Mouse (Mus musculus): Measurements from ENCODE around the gene Il23a. TPM values are rescaled to one million over a fixed set of nuclear protein-coding genes. Genes with fewer than 3 reads are reported as not detected.

Gene Il23a
- polyA plus RNA-seq (2015; fragmentation: Illumina TruSeq; extraction: RNeasy Lipid Tissue Mini Kit (QIAGEN cat#74804); ENCODE audit: insufficient read depth, low replicate concordance): not detected

GRCm38 (mm10) chr10:128298702-128299171 lies at the start of gene Il23a:
Gene Il23a (minus strand): TSS chr10:128298752.

DNA sequence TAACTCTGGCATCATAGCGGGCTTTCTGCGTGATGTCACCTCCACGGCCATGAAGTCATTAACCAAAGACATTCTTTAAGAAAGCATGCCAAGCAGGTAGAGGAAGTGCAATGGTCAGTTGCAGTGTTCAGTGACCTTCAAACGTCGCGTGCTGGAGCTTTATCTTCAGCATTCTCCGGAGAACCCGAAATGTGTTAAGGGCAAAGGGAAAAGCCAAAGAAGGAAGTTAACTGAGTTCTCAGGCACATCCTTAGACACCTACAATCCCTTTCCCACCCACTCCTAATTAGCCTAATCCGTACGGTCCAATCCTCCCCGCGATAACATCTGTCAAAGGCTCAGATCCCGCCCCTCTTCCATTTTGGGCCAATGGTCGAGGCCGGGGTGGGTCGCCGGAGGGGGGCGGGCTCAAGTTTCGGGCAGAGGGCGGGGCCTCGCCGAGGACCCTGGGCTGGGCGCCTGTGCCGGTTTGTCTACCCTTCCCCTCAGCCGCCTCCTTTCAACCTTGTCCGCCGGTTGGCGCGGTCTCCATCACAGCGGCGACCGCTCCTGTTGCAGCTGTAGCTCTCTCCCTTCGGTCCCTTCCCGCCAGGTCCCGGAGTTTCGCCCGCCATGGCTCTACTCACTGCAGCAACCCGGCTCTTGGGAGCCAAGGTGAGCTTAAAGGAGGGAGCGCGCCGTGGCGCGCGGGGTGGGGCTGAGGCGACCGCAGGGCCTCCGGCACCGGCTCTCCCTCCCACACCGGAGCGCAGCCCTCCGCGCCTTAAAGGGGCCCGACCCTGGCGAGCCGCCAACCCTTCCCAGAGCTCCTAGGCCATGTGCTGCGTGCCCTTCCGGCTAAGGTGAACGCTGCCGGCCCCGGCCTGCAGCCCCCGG lies 39.0 kb upstream of the Il23a start, which contains the start of gene Cs:
Cs (plus strand) TSS at position 429 of the 876 bp plus-strand sequence.

DNA sequence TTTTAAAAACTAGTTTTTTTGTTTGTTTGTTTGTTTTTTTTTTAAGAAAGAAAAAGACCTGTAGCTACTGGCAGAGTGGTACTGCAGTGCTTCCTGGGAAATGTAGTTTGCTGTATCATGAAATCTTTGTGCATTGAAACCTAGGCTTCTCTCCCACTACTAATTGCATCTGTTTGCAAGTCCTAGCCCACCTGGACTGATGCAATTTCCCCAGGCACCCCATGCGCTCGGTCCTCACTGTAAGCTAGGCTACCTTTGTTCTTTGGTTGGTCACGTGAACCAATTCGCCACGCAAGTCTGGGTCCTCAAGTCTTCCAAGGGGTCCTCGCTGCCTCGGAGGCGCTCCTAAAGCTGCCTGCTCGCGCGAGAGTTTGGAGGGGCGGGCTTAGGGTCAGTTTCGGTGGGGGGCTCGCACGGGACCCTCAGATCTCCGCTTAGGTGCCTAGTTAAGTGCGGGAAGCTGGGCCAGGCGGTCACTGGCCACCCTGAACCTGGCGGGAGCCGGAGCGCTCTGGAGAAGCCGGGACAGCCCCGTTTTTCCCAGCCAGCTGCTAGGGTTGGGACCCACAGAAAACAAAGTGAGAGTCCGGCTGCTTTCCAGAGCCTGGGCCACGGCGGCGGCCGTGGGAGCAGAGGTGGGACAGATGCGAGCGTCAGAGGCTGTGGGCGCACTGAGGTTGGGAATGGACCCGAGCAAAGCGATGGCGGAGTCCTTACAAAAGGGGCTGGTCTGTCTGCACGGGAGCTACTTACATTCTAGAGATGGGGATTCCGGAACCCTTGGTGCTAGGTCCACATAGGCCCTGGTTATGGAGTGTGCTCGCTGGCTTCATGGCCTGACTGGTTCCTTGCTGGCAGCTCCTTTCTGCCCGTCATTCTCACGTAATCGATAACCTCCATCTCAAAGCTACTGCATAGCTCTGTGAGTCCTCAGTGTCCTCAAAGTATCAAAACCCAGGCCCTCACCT lies 23.9 kb upstream of the Il23a start, which contains the start of gene Cnpy2:
Cnpy2 (plus strand) TSS at position 319 of the 968 bp plus-strand sequence.

GRCm38 (mm10) chr10:128303126-128304021 lies 4.8 kb upstream of the Il23a start, which contains the start of gene Pan2:
Gene Pan2 (plus strand): TSS chr10:128303335.

DNA sequence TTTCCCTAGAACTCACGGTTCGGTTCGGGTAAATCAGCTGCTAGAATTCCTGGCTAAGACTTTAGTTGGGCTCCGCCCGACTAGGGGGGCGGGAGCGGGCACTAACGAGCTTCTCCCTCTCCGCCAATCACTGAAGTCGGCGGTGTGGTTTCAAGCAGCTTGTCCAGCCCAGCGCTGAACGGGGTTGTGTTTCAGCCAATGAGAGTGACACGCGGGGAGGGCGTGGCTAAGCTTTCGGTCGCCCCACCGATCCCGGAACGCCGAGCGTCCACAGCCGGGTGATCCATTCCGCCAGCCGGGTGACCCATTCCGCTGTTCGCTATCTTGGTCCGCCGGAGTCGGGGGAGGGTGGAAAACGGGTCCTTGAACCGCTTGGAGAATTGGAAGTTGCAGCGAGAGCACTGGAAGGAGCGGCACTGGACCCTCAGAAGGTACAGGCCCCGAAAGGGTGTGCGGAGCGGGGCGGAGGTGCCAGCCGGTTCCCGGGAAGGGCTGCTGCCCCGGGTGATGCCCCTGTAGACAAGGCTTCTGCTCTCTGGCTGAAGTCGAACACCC lies 28.2 kb downstream of the Il23a start, which contains the start of gene Stat2:
Stat2 (plus strand) TSS at position 273 of the 555 bp plus-strand sequence.

DNA sequence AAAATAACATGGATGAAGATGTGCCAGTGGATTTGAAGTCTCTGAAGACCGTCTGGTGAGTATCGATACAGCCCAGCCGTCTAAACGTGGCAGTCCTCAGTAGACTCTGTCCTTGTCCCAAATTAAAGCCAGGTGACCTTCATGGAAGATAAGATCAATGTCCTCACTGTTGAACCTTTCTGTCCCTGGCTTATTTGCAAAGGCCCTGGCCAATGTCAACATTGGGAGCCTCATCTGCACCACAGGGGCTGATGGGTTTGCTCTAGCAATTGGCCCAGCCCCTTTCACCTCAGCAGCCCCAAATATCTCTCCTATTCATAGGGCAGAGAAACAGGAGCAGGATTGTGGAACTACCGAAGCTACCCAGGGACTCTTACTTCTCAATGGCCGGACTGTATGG lies 30.2 kb downstream of the Il23a start, which contains the start of gene Apof:
Apof (plus strand) TSS at position 301 of the 400 bp plus-strand sequence.

GRCm38 (mm10) chr10:128253677-128254255 lies 44.8 kb downstream of the Il23a start, which contains the start of gene Apon:
Gene Apon (plus strand): TSS chr10:128254096.

Other genes starting within 250 kb of the Il23a start
- gene Ptges3, start 239.8 kb downstream of the Il23a start, polyA plus RNA-seq (2015; fragmentation: Illumina TruSeq; extraction: RNeasy Lipid Tissue Mini Kit (QIAGEN cat#74804); ENCODE audit: insufficient read depth, low replicate concordance): 192 TPM
- 584 TPM for gene Atp5b, start 215.5 kb downstream of the Il23a start, polyA plus RNA-seq (2015; fragmentation: Illumina TruSeq; extraction: RNeasy Lipid Tissue Mini Kit (QIAGEN cat#74804); ENCODE audit: insufficient read depth, low replicate concordance)
- gene Baz2a, start 207.2 kb downstream of the Il23a start, polyA plus RNA-seq (2015; fragmentation: Illumina TruSeq; extraction: RNeasy Lipid Tissue Mini Kit (QIAGEN cat#74804); ENCODE audit: insufficient read depth, low replicate concordance): 77.3 TPM
- gene Rbms2, start 118.5 kb downstream of the Il23a start, polyA plus RNA-seq (2015; fragmentation: Illumina TruSeq; extraction: RNeasy Lipid Tissue Mini Kit (QIAGEN cat#74804); ENCODE audit: insufficient read depth, low replicate concordance): 28.3 TPM
- gene Gls2, start 104.3 kb downstream of the Il23a start, polyA plus RNA-seq (2015; fragmentation: Illumina TruSeq; extraction: RNeasy Lipid Tissue Mini Kit (QIAGEN cat#74804); ENCODE audit: insufficient read depth, low replicate concordance): 1.1 TPM
- 13.4 TPM for gene Spryd4, start 86.9 kb downstream of the Il23a start, polyA plus RNA-seq (2015; fragmentation: Illumina TruSeq; extraction: RNeasy Lipid Tissue Mini Kit (QIAGEN cat#74804); ENCODE audit: insufficient read depth, low replicate concordance)
- gene Mip, start 72.9 kb downstream of the Il23a start, polyA plus RNA-seq (2015; fragmentation: Illumina TruSeq; extraction: RNeasy Lipid Tissue Mini Kit (QIAGEN cat#74804); ENCODE audit: insufficient read depth, low replicate concordance): not detected
- gene Timeless, start 66.7 kb downstream of the Il23a start, polyA plus RNA-seq (2015; fragmentation: Illumina TruSeq; extraction: RNeasy Lipid Tissue Mini Kit (QIAGEN cat#74804); ENCODE audit: insufficient read depth, low replicate concordance): 14.1 TPM
- gene Apon, start 44.7 kb downstream of the Il23a start, polyA plus RNA-seq (2015; fragmentation: Illumina TruSeq; extraction: RNeasy Lipid Tissue Mini Kit (QIAGEN cat#74804); ENCODE audit: insufficient read depth, low replicate concordance): 0.28 TPM
- 1.3 TPM for gene Apof, start 30.1 kb downstream of the Il23a start, polyA plus RNA-seq (2015; fragmentation: Illumina TruSeq; extraction: RNeasy Lipid Tissue Mini Kit (QIAGEN cat#74804); ENCODE audit: insufficient read depth, low replicate concordance)
- gene Stat2, start 28.2 kb downstream of the Il23a start, polyA plus RNA-seq (2015; fragmentation: Illumina TruSeq; extraction: RNeasy Lipid Tissue Mini Kit (QIAGEN cat#74804); ENCODE audit: insufficient read depth, low replicate concordance): 74.1 TPM
- gene Pan2, start 4.6 kb upstream of the Il23a start, polyA plus RNA-seq (2015; fragmentation: Illumina TruSeq; extraction: RNeasy Lipid Tissue Mini Kit (QIAGEN cat#74804); ENCODE audit: insufficient read depth, low replicate concordance): 44.8 TPM
- 58.8 TPM for gene Cnpy2, start 23.7 kb upstream of the Il23a start, polyA plus RNA-seq (2015; fragmentation: Illumina TruSeq; extraction: RNeasy Lipid Tissue Mini Kit (QIAGEN cat#74804); ENCODE audit: insufficient read depth, low replicate concordance)
- 121 TPM for gene Cs, start 39.0 kb upstream of the Il23a start, polyA plus RNA-seq (2015; fragmentation: Illumina TruSeq; extraction: RNeasy Lipid Tissue Mini Kit (QIAGEN cat#74804); ENCODE audit: insufficient read depth, low replicate concordance)
- gene Coq10a, start 70.2 kb upstream of the Il23a start, polyA plus RNA-seq (2015; fragmentation: Illumina TruSeq; extraction: RNeasy Lipid Tissue Mini Kit (QIAGEN cat#74804); ENCODE audit: insufficient read depth, low replicate concordance): 42.0 TPM
- gene Ankrd52, start 78.4 kb upstream of the Il23a start, polyA plus RNA-seq (2015; fragmentation: Illumina TruSeq; extraction: RNeasy Lipid Tissue Mini Kit (QIAGEN cat#74804); ENCODE audit: insufficient read depth, low replicate concordance): 35.0 TPM
- gene Slc39a5, start 102.5 kb upstream of the Il23a start, polyA plus RNA-seq (2015; fragmentation: Illumina TruSeq; extraction: RNeasy Lipid Tissue Mini Kit (QIAGEN cat#74804); ENCODE audit: insufficient read depth, low replicate concordance): not detected
- 48.3 TPM for gene Nabp2, start 112.7 kb upstream of the Il23a start, polyA plus RNA-seq (2015; fragmentation: Illumina TruSeq; extraction: RNeasy Lipid Tissue Mini Kit (QIAGEN cat#74804); ENCODE audit: insufficient read depth, low replicate concordance)
- gene Rnf41, start 112.9 kb upstream of the Il23a start, polyA plus RNA-seq (2015; fragmentation: Illumina TruSeq; extraction: RNeasy Lipid Tissue Mini Kit (QIAGEN cat#74804); ENCODE audit: insufficient read depth, low replicate concordance): 25.2 TPM
- 93.2 TPM for gene Smarcc2, start 160.5 kb upstream of the Il23a start, polyA plus RNA-seq (2015; fragmentation: Illumina TruSeq; extraction: RNeasy Lipid Tissue Mini Kit (QIAGEN cat#74804); ENCODE audit: insufficient read depth, low replicate concordance)
- 874 TPM for gene Myl6, start 195.4 kb upstream of the Il23a start, polyA plus RNA-seq (2015; fragmentation: Illumina TruSeq; extraction: RNeasy Lipid Tissue Mini Kit (QIAGEN cat#74804); ENCODE audit: insufficient read depth, low replicate concordance)
- 0.25 TPM for gene Myl6b, start 199.9 kb upstream of the Il23a start, polyA plus RNA-seq (2015; fragmentation: Illumina TruSeq; extraction: RNeasy Lipid Tissue Mini Kit (QIAGEN cat#74804); ENCODE audit: insufficient read depth, low replicate concordance)
- gene Esyt1, start 227.1 kb upstream of the Il23a start, polyA plus RNA-seq (2015; fragmentation: Illumina TruSeq; extraction: RNeasy Lipid Tissue Mini Kit (QIAGEN cat#74804); ENCODE audit: insufficient read depth, low replicate concordance): 82.6 TPM
- 10.0 TPM for gene Zc3h10, start 249.0 kb upstream of the Il23a start, polyA plus RNA-seq (2015; fragmentation: Illumina TruSeq; extraction: RNeasy Lipid Tissue Mini Kit (QIAGEN cat#74804); ENCODE audit: insufficient read depth, low replicate concordance)

All from spleen, adult 10 weeks (tissue).